Mouse (Mus musculus) small intestine, adult 2 months (tissue): ENCODE data around the gene Pip4k2a.

Experiments
- CTCF ChIP-seq: fragments of 200-500 bp; IDR thresholded peaks from 2 replicates; pipeline ENCODE4 v1.5.1; 2012; ENCODE audit warnings: low read depth, mild to moderate bottlenecking, control low read depth, inconsistent platforms, low read length, moderate library complexity, mixed read lengths; ENCODE audit not compliant: insufficient replicate concordance, insufficient read length; ENCODE audit errors: extremely low read depth
- POLR2A ChIP-seq: fragments of 200-500 bp; IDR thresholded peaks from 2 replicates; pipeline ENCODE4 v1.6.1; 2012; ENCODE audit warnings: low read depth, mild to moderate bottlenecking, control low read depth, inconsistent platforms, low read length, moderate library complexity

GRCm38 (mm10) chr2:19007580-19007979 lies 9.7 kb upstream of the Pip4k2a start:
- TF ChIP-seq CTCF = no peak
- TF ChIP-seq POLR2A = no peak
